Mouse (Mus musculus) liver, embryonic 16.5 days (tissue): ENCODE measurements at regions not wholly inside any gene's neighbourhood (a gene's known extent, or its start where the extent isn't known, plus 50 kb on each side); places are given as distances from the start of the nearest gene placed in this dataset.

Experiments
- ATAC-seq: fragments of 200-750 bp; cut with Nextera tagmentation; 2 replicates; pipeline ENCODE4 v1.8.0; 2017; ENCODE audit warnings: low read depth, mild to moderate bottlenecking, moderate number of reproducible peaks, moderate library complexity
- H3K27ac ChIP-seq: fragments of 300-500 bp; sonication (generic); 2 replicates; pipeline ENCODE4 v1.5.1; 2014; ENCODE audit warnings: mild to moderate bottlenecking, low read length
- H3K27me3 ChIP-seq: fragments of 300-500 bp; sonication (generic); 2 replicates; pipeline ENCODE4 v1.6.1; 2014; ENCODE audit warnings: low read depth, low read length, mixed read lengths; ENCODE audit not compliant: control insufficient read depth, insufficient read depth
- H3K36me3 ChIP-seq: fragments of 300-500 bp; sonication (generic); 2 replicates; pipeline ENCODE4 v1.6.1; 2014; ENCODE audit warnings: mild to moderate bottlenecking; ENCODE audit not compliant: control insufficient read depth, insufficient read depth
- H3K4me1 ChIP-seq: fragments of 300-500 bp; sonication (generic); 2 replicates; pipeline ENCODE4 v1.6.1; 2014; ENCODE audit warnings: low read depth, low read length, mixed read lengths; ENCODE audit not compliant: control insufficient read depth
- H3K4me2 ChIP-seq: fragments of 300-500 bp; sonication (generic); 2 replicates; pipeline ENCODE4 v1.6.1; 2014; ENCODE audit warnings: low read depth, low read length, mixed read lengths
- H3K4me3 ChIP-seq: fragments of 300-500 bp; sonication (generic); 2 replicates; pipeline ENCODE4 v1.5.1; 2014; ENCODE audit warnings: low read depth, mild to moderate bottlenecking, low read length
- H3K9ac ChIP-seq: fragments of 300-500 bp; sonication (generic); 2 replicates; pipeline ENCODE4 v1.6.1; 2014; ENCODE audit warnings: low read depth, low read length
- H3K9me3 ChIP-seq: fragments of 300-500 bp; sonication (generic); replicated peaks from 2 replicates; pipeline ENCODE4 v1.6.1; 2016; ENCODE audit warnings: low read length; ENCODE audit not compliant: control insufficient read depth
- WGBS: fragments of 180-500 bp; shearing (Covaris S2); extraction: QIAGEN DNeasy Blood & Tissue Kit; methylation state at CpG from one replicate; pipeline ENCODE4 v1.1.7; 2014; ENCODE audit not compliant: insufficient replicate concordance; 5-methylcytosine and 5-hydroxymethylcytosine counted together

DNA sequence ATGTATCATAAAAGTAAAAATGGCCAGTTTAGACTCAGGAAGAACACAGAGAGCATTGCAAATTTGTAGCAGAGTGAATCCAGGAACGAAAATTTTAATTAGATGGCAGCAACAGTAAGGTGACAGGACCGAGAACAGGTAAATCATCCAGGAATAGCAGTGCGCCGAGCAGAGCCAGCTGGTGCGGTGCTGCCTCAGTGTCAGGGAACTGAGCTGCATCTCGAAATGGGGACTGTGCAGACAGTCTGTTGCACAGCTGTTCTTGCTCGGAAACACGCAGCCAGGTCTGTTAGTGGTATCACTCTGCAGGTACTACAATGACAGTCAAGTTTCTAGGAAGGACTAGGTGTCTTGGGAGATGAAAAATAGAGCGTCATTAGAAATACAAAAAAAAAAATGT is 490.8 kb downstream of the Prkd1 start:
- Histone ChIP-seq H3K9ac (no peak overlapping the region), H3K4me2 (no peak overlapping the region), H3K27ac (no peak overlapping the region), H3K27me3 (no peaks in the 10 kb centered on the region), H3K4me1 (no peaks in the 10 kb centered on the region), H3K36me3 (no peaks in the 10 kb centered on the region), H3K4me3 (no peak overlapping the region), H3K9me3 (no peaks in the 10 kb centered on the region)
- no peak for ATAC-seq
- 71% methylated on average over 9 of the region's 9 CpGs for WGBS

DNA sequence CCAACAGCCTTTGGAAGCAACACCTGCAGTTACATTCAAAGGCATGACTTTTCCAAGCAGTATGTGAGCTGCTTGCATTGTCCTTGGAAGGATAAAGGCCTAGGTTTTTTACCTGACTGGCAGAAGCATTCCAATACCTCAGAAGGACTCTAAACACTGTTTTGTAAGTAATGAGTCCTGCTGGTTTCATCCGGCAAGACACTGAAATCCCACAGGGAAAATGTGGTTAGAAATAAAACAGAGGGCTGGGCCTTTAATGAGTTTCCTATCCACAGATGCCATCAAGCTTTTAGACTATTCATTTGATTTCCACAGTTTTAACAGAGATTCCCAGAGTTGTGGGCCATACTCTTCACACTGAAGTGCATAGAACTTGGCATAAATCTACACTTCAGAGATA is 461.6 kb downstream of the Prkd1 start:
- Histone ChIP-seq H3K36me3 (no peaks in the 10 kb centered on the region), H3K27me3 (no peaks in the 10 kb centered on the region), H3K4me2 (no peak overlapping the region), H3K27ac (no peak overlapping the region), H3K4me3 (no peak overlapping the region), H3K4me1 (no peaks in the 10 kb centered on the region), H3K9ac (no peak overlapping the region), H3K9me3 (no peaks in the 10 kb centered on the region)
- no peak for ATAC-seq
- 63% methylated on average over 1 of the region's 1 CpGs for WGBS

DNA sequence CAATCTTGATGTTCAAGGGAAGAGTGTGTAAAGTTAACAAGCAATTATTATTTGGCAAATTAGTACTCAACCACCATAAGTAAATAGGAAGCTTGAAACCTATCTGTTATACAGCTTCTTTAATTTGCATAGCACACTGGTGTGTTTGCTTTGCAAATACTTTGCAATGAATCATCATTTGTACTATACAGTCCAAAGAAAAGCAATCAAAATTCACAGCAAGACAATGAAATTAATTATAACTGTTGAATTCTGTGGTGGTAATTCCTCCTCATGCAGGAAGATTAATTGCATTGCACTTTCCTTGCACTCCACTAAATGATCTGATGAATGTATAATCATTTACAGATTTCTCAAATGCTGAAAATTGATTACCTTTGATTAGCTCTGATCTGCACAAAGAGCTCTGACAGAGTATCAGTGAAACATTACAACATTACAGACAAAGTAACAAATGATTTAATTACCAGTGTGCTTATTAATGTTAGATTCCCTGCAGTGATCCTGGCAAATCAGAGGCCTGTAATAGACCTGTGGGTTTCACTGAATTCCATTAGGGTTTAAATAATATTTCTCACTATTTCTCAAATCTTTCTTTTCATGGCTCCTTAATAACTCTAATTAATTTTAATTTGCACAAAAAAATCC is 457.9 kb downstream of the Prkd1 start:
- Histone ChIP-seq H3K27me3 (no peaks in the 10 kb centered on the region), H3K4me2 (no peak overlapping the region), H3K27ac (no peak overlapping the region), H3K9ac (no peak overlapping the region), H3K4me1 (no peaks in the 10 kb centered on the region), H3K36me3 (no peaks in the 10 kb centered on the region), H3K4me3 (no peak overlapping the region), H3K9me3 (no peaks in the 10 kb centered on the region)
- no peak for ATAC-seq

DNA sequence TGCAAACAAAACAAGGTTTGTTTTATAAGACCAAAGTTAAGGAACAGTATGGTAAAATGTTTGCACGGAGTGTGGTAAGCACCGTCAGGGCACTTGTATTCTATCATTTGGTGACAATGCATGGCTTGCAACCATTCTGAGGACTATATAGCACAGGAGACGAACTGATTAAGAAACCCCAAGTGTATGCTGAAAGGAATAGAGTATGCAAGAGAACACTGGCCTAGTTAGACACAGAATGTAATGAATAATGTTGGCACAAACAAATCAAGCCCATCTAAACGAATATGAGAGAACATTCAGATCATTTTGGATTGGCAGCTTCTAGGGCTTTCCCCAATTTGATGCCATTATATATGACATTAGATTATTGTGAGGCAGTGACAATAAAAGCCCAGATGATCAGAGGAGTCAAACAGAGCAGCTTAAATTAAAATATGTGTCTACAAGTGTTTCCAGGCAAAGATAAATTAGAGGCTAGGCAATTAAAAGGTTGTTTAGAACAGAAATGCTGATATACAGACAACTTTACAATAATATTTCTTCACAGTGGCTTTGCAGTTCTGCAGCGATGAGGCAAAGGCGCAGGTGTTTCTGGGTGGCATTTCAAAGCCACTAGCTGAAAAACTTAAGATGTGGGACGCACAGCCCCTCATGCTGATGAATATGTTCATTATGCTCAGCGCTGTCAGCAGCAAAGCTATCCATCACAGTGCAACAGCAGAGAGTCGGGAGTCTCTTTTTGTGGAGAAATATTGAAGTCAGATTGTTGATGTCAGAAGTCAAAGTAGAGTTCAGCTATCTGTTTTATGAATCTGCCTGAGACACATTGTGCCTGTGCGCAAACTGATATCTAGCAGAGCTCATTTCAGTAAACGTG is 456.9 kb downstream of the Prkd1 start:
- no peaks in the 10 kb centered on the region for H3K36me3 ChIP-seq
- no peak overlapping the region for H3K27ac ChIP-seq
- H3K9ac ChIP-seq = no peak overlapping the region
- H3K9me3 ChIP-seq = no peaks in the 10 kb centered on the region
- no peak overlapping the region for H3K4me3 ChIP-seq
- H3K4me1 ChIP-seq = no peaks in the 10 kb centered on the region
- 61% methylated on average over 11 of the region's 11 CpGs for WGBS
- H3K27me3 ChIP-seq = no peaks in the 10 kb centered on the region
- H3K4me2 ChIP-seq = no peak overlapping the region
- ATAC-seq = no peak

GRCm38 (mm10) chr12:50193501-50193900 is 455.4 kb downstream of the Prkd1 start:
- Histone ChIP-seq H3K4me2 (no peak overlapping the region), H3K27ac (no peak overlapping the region), H3K9me3 (no peaks in the 10 kb centered on the region), H3K27me3 (no peaks in the 10 kb centered on the region), H3K9ac (no peak overlapping the region), H3K4me1 (no peaks in the 10 kb centered on the region), H3K36me3 (no peaks in the 10 kb centered on the region), H3K4me3 (no peak overlapping the region)
- WGBS = 76% methylated on average over 3 of the region's 3 CpGs
- ATAC-seq = no peak

DNA sequence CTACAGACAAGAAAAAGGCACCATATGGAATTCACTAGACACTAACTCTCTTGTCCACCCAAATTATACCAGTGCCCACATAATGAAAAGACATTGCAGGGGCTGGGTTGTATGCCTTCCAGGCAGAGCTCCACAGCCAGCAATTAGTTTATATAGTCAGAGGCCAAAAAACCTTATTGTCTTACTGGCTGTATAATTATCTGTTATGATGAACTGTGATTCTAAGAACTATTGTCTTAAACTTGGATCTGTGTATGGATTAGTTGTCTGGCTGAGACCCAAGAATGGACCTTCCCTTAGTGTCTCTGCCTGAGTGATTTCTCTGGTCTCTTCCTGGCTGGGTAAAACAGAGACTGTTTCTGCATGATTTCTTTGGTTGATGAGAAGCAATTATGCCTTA is 454.2 kb downstream of the Prkd1 start:
- H3K36me3 ChIP-seq = no peaks in the 10 kb centered on the region

DNA sequence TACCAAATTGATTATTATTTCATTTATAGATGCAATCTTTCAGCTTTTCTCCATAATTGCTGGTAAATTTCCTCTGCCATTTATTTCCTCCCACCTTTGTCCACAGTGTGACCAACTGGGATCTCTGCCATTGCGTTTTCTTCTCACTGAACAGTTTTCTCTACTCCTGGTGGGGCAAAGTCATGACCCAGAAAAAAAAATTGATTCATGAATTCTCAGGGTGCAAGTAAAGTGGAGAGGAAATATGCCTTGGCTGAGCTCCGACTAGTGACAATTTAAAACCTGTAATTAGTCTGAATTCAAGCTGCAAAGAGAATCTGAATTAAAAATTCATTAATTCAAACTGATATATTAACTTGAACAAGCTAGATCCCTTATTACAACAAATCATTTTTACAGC is 452.6 kb downstream of the Prkd1 start:
- Histone ChIP-seq H3K4me3 (no peak overlapping the region), H3K9me3 (no peaks in the 10 kb centered on the region), H3K4me1 (no peaks in the 10 kb centered on the region), H3K27ac (no peak overlapping the region), H3K27me3 (no peaks in the 10 kb centered on the region), H3K4me2 (no peak overlapping the region), H3K36me3 (no peaks in the 10 kb centered on the region), H3K9ac (no peak overlapping the region)
- WGBS = 37% methylated on average over 2 of the region's 2 CpGs
- ATAC-seq = no peak

More for the DNA sequence above, 454.2 kb downstream of the Prkd1 start:
- no peak for ATAC-seq
- Histone ChIP-seq H3K4me1 (no peaks in the 10 kb centered on the region), H3K27me3 (no peaks in the 10 kb centered on the region), H3K27ac (no peak overlapping the region), H3K4me2 (no peak overlapping the region), H3K4me3 (no peak overlapping the region), H3K9ac (no peak overlapping the region), H3K9me3 (no peaks in the 10 kb centered on the region)

DNA sequence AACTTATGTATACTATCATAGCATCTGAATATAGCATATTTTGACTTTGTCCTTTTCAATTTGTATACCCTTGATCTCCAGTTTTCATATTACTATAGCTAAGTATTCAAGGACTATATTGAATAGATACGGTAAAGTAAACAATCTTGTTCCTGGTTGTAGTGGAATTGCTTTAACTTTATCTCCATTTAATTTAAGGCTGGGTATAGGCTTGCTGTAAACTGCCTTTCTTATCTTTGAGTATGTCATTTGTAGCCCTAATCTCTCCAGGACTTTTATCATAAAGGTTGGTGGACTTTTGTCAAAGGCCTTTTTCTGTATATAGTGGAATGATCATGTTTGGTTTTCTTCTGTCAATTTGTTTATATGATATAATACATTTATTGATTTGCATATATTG is 407.8 kb downstream of the Prkd1 start:
- H3K4me3 ChIP-seq = no peak overlapping the region
- H3K9me3 ChIP-seq = no peaks in the 10 kb centered on the region
- 79% methylated on average over 1 of the region's 1 CpGs for WGBS
- H3K4me2 ChIP-seq = no peak overlapping the region
- no peaks in the 10 kb centered on the region for H3K27me3 ChIP-seq
- H3K36me3 ChIP-seq = no peaks in the 10 kb centered on the region
- no peak for ATAC-seq
- H3K27ac ChIP-seq = no peak overlapping the region
- H3K4me1 ChIP-seq = no peaks in the 10 kb centered on the region
- no peak overlapping the region for H3K9ac ChIP-seq

- Histone ChIP-seq H3K27me3 (no peaks in the 10 kb centered on the region), H3K36me3 (no peaks in the 10 kb centered on the region), H3K4me1 (no peaks in the 10 kb centered on the region), H3K9ac (no peak overlapping the region), H3K9me3 (no peaks in the 10 kb centered on the region), H3K4me2 (no peak overlapping the region), H3K27ac (no peak overlapping the region), H3K4me3 (no peak overlapping the region)
- ATAC-seq = no peak
- 45% methylated on average over 4 of the region's 4 CpGs for WGBS
Measured at GRCm38 (mm10) chr12:50258901-50259300, 390.0 kb downstream of the Prkd1 start.
